Mouse (Mus musculus): ENCODE measurements at regions not wholly inside any gene's neighbourhood (a gene's known extent, or its start where the extent isn't known, plus 50 kb on each side); places are given as distances from the start of the nearest gene placed in this dataset.

GRCm38 (mm10) chr2:108691156-108692007 is 589.2 kb upstream of the Kif18a start:
- Histone ChIP-seq H3K4me1 (replicated peaks; ENCODE audit: control insufficient read depth, insufficient read depth) (no peaks in the 10 kb centered on the region), H3K4me2 (replicated peaks; ENCODE audit: low read depth) (no peak overlapping the region), H3K4me3 (ENCODE audit: low read depth, low read length) (no peak overlapping the region), H3K27ac (replicated peaks) (no peak overlapping the region), H3K36me3 (ENCODE audit: control insufficient read depth, insufficient read depth, low read length) (no peaks in the 10 kb centered on the region), H3K27me3 (ENCODE audit: control insufficient read depth, insufficient read depth, low read length) (no peaks in the 10 kb centered on the region), H3K9me3 (ENCODE audit: control insufficient read depth, low read length) (no peaks in the 10 kb centered on the region), H3K9ac (ENCODE audit: low read length) (no peak overlapping the region)
- ATAC-seq (ENCODE audit: low FRiP score, low TSS enrichment) (no peak), DNase-seq (ENCODE audit: low spot score) (no peak)
- 40% methylated on average over 10 of the region's 10 CpGs for WGBS
- TF ChIP-seq CTCF (IDR thresholded peaks at IDR 0.05; ENCODE audit: low read depth) (no peak), EP300 (optimal IDR thresholded peaks at IDR 0.05) (no peak)

GRCm38 (mm10) chr2:108701308-108701707 is 579.2 kb upstream of the Kif18a start:
- H3K4me2 ChIP-seq (replicated peaks; ENCODE audit: low read depth), result no peak overlapping the region
- H3K9ac ChIP-seq (ENCODE audit: low read length), result no peak overlapping the region
- DNase-seq (ENCODE audit: low spot score) (no peak), ATAC-seq (ENCODE audit: low FRiP score, low TSS enrichment) (no peak)
- no peak for TF ChIP-seq EP300 (optimal IDR thresholded peaks at IDR 0.05)
- TF ChIP-seq CTCF (IDR thresholded peaks at IDR 0.05; ENCODE audit: low read depth), result no peak
- no peak overlapping the region for H3K27ac ChIP-seq (replicated peaks)
- 60% methylated on average over 7 of the region's 7 CpGs for WGBS
- H3K4me1 ChIP-seq (replicated peaks; ENCODE audit: control insufficient read depth, insufficient read depth), result no peaks in the 10 kb centered on the region
- H3K36me3 ChIP-seq (ENCODE audit: control insufficient read depth, insufficient read depth, low read length), result no peaks in the 10 kb centered on the region
- no peaks in the 10 kb centered on the region for H3K27me3 ChIP-seq (ENCODE audit: control insufficient read depth, insufficient read depth, low read length)
- H3K9me3 ChIP-seq (ENCODE audit: control insufficient read depth, low read length), result no peaks in the 10 kb centered on the region
- H3K4me3 ChIP-seq (ENCODE audit: low read depth, low read length), result no peak overlapping the region

GRCm38 (mm10) chr2:108707856-108708855 is 572.4 kb upstream of the Kif18a start:
- no peaks in the 10 kb centered on the region for H3K4me1 ChIP-seq (replicated peaks; ENCODE audit: control insufficient read depth, insufficient read depth)
- 76% methylated on average over 5 of the region's 5 CpGs for WGBS
- H3K9me3 ChIP-seq (ENCODE audit: control insufficient read depth, low read length), result no peaks in the 10 kb centered on the region
- H3K36me3 ChIP-seq (ENCODE audit: control insufficient read depth, insufficient read depth, low read length), result no peaks in the 10 kb centered on the region
- TF ChIP-seq CTCF (IDR thresholded peaks at IDR 0.05; ENCODE audit: low read depth) (no peak), EP300 (optimal IDR thresholded peaks at IDR 0.05) (no peak)
- no peak overlapping the region for H3K4me2 ChIP-seq (replicated peaks; ENCODE audit: low read depth)
- no peaks in the 10 kb centered on the region for H3K27me3 ChIP-seq (ENCODE audit: control insufficient read depth, insufficient read depth, low read length)
- ATAC-seq (ENCODE audit: low FRiP score, low TSS enrichment) (no peak), DNase-seq (ENCODE audit: low spot score) (no peak)
- no peak overlapping the region for H3K4me3 ChIP-seq (ENCODE audit: low read depth, low read length)
- no peak overlapping the region for H3K9ac ChIP-seq (ENCODE audit: low read length)
- H3K27ac ChIP-seq (replicated peaks), result no peak overlapping the region

- Histone ChIP-seq H3K27me3 (ENCODE audit: control insufficient read depth, insufficient read depth, low read length) (no peaks in the 10 kb centered on the region), H3K9me3 (ENCODE audit: control insufficient read depth, low read length) (no peaks in the 10 kb centered on the region), H3K27ac (replicated peaks) (no peak overlapping the region), H3K4me3 (ENCODE audit: low read depth, low read length) (no peak overlapping the region), H3K9ac (ENCODE audit: low read length) (no peak overlapping the region), H3K36me3 (ENCODE audit: control insufficient read depth, insufficient read depth, low read length) (no peaks in the 10 kb centered on the region), H3K4me1 (replicated peaks; ENCODE audit: control insufficient read depth, insufficient read depth) (no peaks in the 10 kb centered on the region), H3K4me2 (replicated peaks; ENCODE audit: low read depth) (no peak overlapping the region)
- TF ChIP-seq CTCF (IDR thresholded peaks at IDR 0.05; ENCODE audit: low read depth) (no peak), EP300 (optimal IDR thresholded peaks at IDR 0.05) (no peak)
- ATAC-seq (ENCODE audit: low FRiP score, low TSS enrichment) (no peak), DNase-seq (ENCODE audit: low spot score) (no peak)
- WGBS, result 76% methylated on average over 3 of the region's 3 CpGs
Measured at GRCm38 (mm10) chr2:108742079-108742478, 538.5 kb upstream of the Kif18a start.

- Histone ChIP-seq H3K9ac (ENCODE audit: low read length) (no peak overlapping the region), H3K27ac (replicated peaks) (no peak overlapping the region), H3K4me1 (replicated peaks; ENCODE audit: control insufficient read depth, insufficient read depth) (no peaks in the 10 kb centered on the region), H3K4me2 (replicated peaks; ENCODE audit: low read depth) (no peak overlapping the region), H3K36me3 (ENCODE audit: control insufficient read depth, insufficient read depth, low read length) (no peaks in the 10 kb centered on the region), H3K9me3 (ENCODE audit: control insufficient read depth, low read length) (no peaks in the 10 kb centered on the region), H3K4me3 (ENCODE audit: low read depth, low read length) (no peak overlapping the region), H3K27me3 (ENCODE audit: control insufficient read depth, insufficient read depth, low read length) (no peaks in the 10 kb centered on the region)
- 53% methylated on average over 2 of the region's 2 CpGs for WGBS
- ATAC-seq (ENCODE audit: low FRiP score, low TSS enrichment), result no peak
- TF ChIP-seq EP300 (optimal IDR thresholded peaks at IDR 0.05) (no peak), CTCF (IDR thresholded peaks at IDR 0.05; ENCODE audit: low read depth) (no peak)
- no peak for DNase-seq (ENCODE audit: low spot score)
Measured at GRCm38 (mm10) chr2:108743511-108743910, 537.0 kb upstream of the Kif18a start.

Measured in stomach, postnatal 0 days (tissue).